Mouse (Mus musculus) forebrain, embryonic 15.5 days (tissue): Measurements from ENCODE around the gene Sdk2. TPM values are rescaled to one million over a fixed set of nuclear protein-coding genes. Genes with fewer than 3 reads are reported as not detected.

ENCODE experiments used
- ATAC-seq: fragments of 200-750 bp; cut with Nextera tagmentation; replicated peaks from 2 replicates; pipeline ENCODE4 v1.8.0; 2017; ENCODE audit warnings: mild to moderate bottlenecking, moderate TSS enrichment, moderate library complexity
- H3K27ac ChIP-seq: fragments of 300-500 bp; sonication (generic); replicated peaks from 2 replicates; pipeline ENCODE4 v1.5.1; 2015; ENCODE audit warnings: mild to moderate bottlenecking, inconsistent platforms
- H3K27me3 ChIP-seq: fragments of 300-500 bp; sonication (generic); 2 replicates; pipeline ENCODE4 v1.6.1; 2015; ENCODE audit warnings: inconsistent platforms
- H3K36me3 ChIP-seq: fragments of 300-500 bp; sonication (generic); 2 replicates; pipeline ENCODE4 v1.6.1; 2015; ENCODE audit warnings: mild to moderate bottlenecking, inconsistent platforms
- H3K4me1 ChIP-seq: fragments of 300-500 bp; sonication (generic); 2 replicates; pipeline ENCODE4 v1.6.1; 2015; ENCODE audit warnings: inconsistent platforms
- H3K4me2 ChIP-seq: fragments of 300-500 bp; sonication (generic); replicated peaks from 2 replicates; pipeline ENCODE4 v1.6.1; 2015; ENCODE audit warnings: mild to moderate bottlenecking, inconsistent platforms
- H3K4me3 ChIP-seq: fragments of 300-500 bp; sonication (generic); 2 replicates; pipeline ENCODE4 v1.5.1; 2015; ENCODE audit warnings: mild to moderate bottlenecking, inconsistent platforms
- H3K9ac ChIP-seq: fragments of 300-500 bp; sonication (generic); replicated peaks from 2 replicates; pipeline ENCODE4 v1.6.1; 2015; ENCODE audit warnings: mild to moderate bottlenecking, inconsistent platforms
- H3K9me3 ChIP-seq: fragments of 300-500 bp; sonication (generic); 2 replicates; pipeline ENCODE4 v1.6.1; 2016; ENCODE audit warnings: inconsistent platforms
- WGBS: fragments of 180-500 bp; shearing (Covaris S2); methylation state at CpG from one replicate; pipeline ENCODE4 v1.1.7; 2015; ENCODE audit warnings: mixed read lengths; 5-methylcytosine and 5-hydroxymethylcytosine counted together
- polyA plus RNA-seq: library from polyadenylated mRNA; unstranded; fragments of >200 nt; fragmentation: Nextera tagmentation; extraction: Ambion mirVana; gene quantifications from 2 replicates; pipeline ENCODE4 v1.2.1, GENCODE M21; 2015

Sdk2 gene
- polyA plus RNA-seq, 1 experiment from 2014 or later = 2.3 TPM

DNA sequence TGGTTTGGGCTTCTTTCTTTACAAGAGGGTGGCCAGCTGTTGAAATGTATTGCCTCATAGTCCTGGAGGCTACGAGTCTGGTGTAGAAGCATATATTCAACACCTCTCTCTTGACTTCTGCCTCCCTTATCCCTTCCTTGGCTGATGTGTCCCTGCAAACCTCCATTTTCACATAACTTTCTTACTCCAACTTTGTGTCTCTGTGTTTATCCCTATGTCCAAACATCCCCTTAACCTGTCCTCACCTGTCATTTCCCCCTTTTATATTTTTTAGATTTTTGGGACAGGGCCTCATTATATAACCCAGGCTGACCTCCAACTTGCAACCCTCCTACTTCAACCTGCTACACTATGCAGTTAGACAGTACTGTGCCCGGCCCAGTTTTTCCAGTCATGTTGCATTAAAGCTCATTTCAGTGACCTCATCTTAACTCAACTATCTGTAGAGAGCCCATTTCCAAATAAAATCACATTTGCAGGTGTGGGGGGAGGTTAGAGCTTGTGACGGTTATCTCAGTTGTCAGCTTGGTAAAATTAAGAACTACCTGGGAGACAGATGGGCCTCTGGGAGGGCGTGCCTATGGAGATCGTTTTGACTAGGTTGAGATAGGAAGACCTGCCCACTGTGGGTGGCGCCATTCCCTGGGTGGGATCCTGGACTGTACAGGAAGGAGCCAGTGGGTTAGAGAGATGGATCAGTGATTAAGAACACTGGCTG, 302.6 kb downstream of the Sdk2 start:
- H3K4me3 ChIP-seq = no peak overlapping the region
- no peak overlapping the region for H3K9ac ChIP-seq
- no peak overlapping the region for H3K4me2 ChIP-seq
- no peaks in the 10 kb centered on the region for H3K36me3 ChIP-seq
- no peaks in the 10 kb centered on the region for H3K27me3 ChIP-seq
- no peak for ATAC-seq
- peaks cover 17% of the 10 kb centered on the region for H3K4me1 ChIP-seq
- H3K9me3 ChIP-seq = no peaks in the 10 kb centered on the region
- no peak overlapping the region for H3K27ac ChIP-seq
- 94% methylated on average over 6 of the region's 6 CpGs for WGBS

- H3K27me3 ChIP-seq = no peaks in the 10 kb centered on the region
- no peak overlapping the region for H3K4me2 ChIP-seq
- ATAC-seq = no peak
- H3K4me3 ChIP-seq = no peak overlapping the region
- peaks cover 14% of the 10 kb centered on the region for H3K4me1 ChIP-seq
- no peak overlapping the region for H3K9ac ChIP-seq
- H3K27ac ChIP-seq = no peak overlapping the region
- no peaks in the 10 kb centered on the region for H3K36me3 ChIP-seq
- WGBS = 9% methylated on average over 5 of the region's 5 CpGs
- no peaks in the 10 kb centered on the region for H3K9me3 ChIP-seq
Observed at GRCm38 (mm10) chr11:113763449-113763848, 303.4 kb downstream of the Sdk2 start.

- Histone ChIP-seq H3K9me3 (no peaks in the 10 kb centered on the region), H3K4me1 (peaks cover 6% of the 10 kb centered on the region), H3K27me3 (no peaks in the 10 kb centered on the region), H3K4me2 (no peak overlapping the region), H3K9ac (no peak overlapping the region), H3K36me3 (no peaks in the 10 kb centered on the region), H3K27ac (no peak overlapping the region), H3K4me3 (no peak overlapping the region)
- 86% methylated on average over 8 of the region's 8 CpGs for WGBS
- ATAC-seq = no peak
Observed at GRCm38 (mm10) chr11:113762136-113762797, 304.6 kb downstream of the Sdk2 start.

DNA sequence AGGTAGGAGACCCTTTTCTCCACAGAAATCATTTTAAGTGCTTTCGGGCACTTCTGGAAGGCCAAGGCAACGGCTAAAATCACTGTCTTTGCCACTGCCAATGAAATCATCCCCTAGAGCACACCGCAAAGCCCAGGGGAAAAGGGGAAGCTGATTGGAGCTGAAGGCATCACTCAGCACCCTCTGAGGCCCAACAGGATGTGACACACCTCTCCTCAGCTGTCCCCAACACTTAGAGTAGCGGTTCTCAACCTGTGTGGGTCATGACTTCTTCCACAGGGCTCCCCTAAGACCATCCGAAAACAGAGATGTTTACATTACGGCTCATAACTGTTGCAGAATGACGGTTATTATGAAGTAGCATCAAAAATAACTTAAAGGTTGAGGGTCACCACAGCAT, 305.2 kb downstream of the Sdk2 start:
- no peaks in the 10 kb centered on the region for H3K36me3 ChIP-seq
- H3K4me1 ChIP-seq = peaks cover 6% of the 10 kb centered on the region
- H3K4me3 ChIP-seq = no peak overlapping the region
- no peak for ATAC-seq
- no peaks in the 10 kb centered on the region for H3K27me3 ChIP-seq
- no peak overlapping the region for H3K27ac ChIP-seq
- WGBS = 94% methylated on average over 7 of the region's 7 CpGs
- no peaks in the 10 kb centered on the region for H3K9me3 ChIP-seq
- no peak overlapping the region for H3K4me2 ChIP-seq
- H3K9ac ChIP-seq = no peak overlapping the region

- WGBS = 87% methylated on average over 7 of the region's 7 CpGs
- Histone ChIP-seq H3K27ac (no peak overlapping the region), H3K9me3 (no peaks in the 10 kb centered on the region), H3K4me3 (no peak overlapping the region), H3K4me1 (peaks cover 6% of the 10 kb centered on the region), H3K27me3 (no peaks in the 10 kb centered on the region), H3K9ac (no peak overlapping the region), H3K4me2 (no peak overlapping the region), H3K36me3 (no peaks in the 10 kb centered on the region)
- no peak for ATAC-seq
Observed at GRCm38 (mm10) chr11:113760476-113760875, 306.4 kb downstream of the Sdk2 start.

DNA sequence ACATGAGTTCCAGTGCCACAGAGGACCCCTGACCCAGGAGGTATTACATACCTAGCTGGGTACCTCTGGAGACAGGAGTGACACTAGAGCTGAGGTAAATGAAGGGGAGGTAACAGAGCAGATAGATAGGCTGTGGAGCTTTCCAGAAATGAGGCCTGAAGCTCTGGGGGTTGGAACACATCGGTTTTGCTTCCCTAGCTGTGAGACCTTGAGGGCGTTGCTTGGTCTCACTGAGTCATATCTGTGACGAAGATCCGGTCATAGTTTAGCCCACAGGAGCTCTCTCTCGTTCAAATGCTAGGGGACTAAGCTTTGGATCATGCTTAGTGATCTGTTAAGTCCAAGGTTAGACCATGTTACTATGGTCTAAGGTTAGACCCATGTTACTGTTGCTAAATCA, 308.0 kb downstream of the Sdk2 start:
- no peaks in the 10 kb centered on the region for H3K9me3 ChIP-seq
- no peak overlapping the region for H3K27ac ChIP-seq
- no peaks in the 10 kb centered on the region for H3K36me3 ChIP-seq
- H3K4me1 ChIP-seq = peaks cover 6% of the 10 kb centered on the region
- no peak for ATAC-seq
- H3K4me3 ChIP-seq = no peak overlapping the region
- H3K9ac ChIP-seq = no peak overlapping the region
- H3K27me3 ChIP-seq = no peaks in the 10 kb centered on the region
- no peak overlapping the region for H3K4me2 ChIP-seq
- 92% methylated on average over 5 of the region's 5 CpGs for WGBS

GRCm38 (mm10) chr11:113756578-113756977, 310.3 kb downstream of the Sdk2 start:
- Histone ChIP-seq H3K9ac (no peak overlapping the region), H3K4me1 (peaks cover 8% of the 10 kb centered on the region), H3K27ac (no peak overlapping the region), H3K4me2 (no peak overlapping the region), H3K36me3 (no peaks in the 10 kb centered on the region), H3K27me3 (no peaks in the 10 kb centered on the region), H3K4me3 (no peak overlapping the region), H3K9me3 (no peaks in the 10 kb centered on the region)
- 95% methylated on average over 12 of the region's 12 CpGs for WGBS
- no peak for ATAC-seq

- H3K4me2 ChIP-seq = no peak overlapping the region
- WGBS = 90% methylated on average over 14 of the region's 14 CpGs
- peaks cover 8% of the 10 kb centered on the region for H3K4me1 ChIP-seq
- ATAC-seq = no peak
- H3K27me3 ChIP-seq = no peaks in the 10 kb centered on the region
- H3K36me3 ChIP-seq = no peaks in the 10 kb centered on the region
- no peak overlapping the region for H3K27ac ChIP-seq
- no peaks in the 10 kb centered on the region for H3K9me3 ChIP-seq
- H3K4me3 ChIP-seq = no peak overlapping the region
- H3K9ac ChIP-seq = no peak overlapping the region
Observed at GRCm38 (mm10) chr11:113755878-113756277, 311.0 kb downstream of the Sdk2 start.

DNA sequence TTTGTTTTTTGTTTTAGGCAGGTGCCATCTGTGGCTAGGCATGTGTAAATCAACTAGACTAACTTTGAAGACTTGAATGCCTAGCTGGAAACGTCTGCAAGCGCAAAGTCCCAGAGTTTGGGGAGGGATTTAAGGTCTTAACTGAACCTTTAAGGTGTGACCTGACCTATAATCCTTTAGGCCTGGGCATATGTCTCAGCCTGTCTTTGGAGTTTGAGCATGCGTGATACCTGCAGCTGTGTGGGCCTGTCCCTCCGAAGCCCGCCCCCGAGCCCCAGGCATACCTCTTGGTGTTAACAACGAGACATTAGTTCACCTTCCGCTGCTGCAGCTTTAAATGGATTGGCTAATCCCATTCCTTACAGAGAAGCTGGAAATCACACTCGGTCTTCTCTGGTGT, 312.0 kb downstream of the Sdk2 start:
- Histone ChIP-seq H3K36me3 (no peaks in the 10 kb centered on the region), H3K9ac (no peak overlapping the region), H3K4me2 (no peak overlapping the region), H3K27ac (no peak overlapping the region), H3K4me1 (peaks cover 13% of the 10 kb centered on the region), H3K9me3 (no peaks in the 10 kb centered on the region), H3K4me3 (no peak overlapping the region), H3K27me3 (no peaks in the 10 kb centered on the region)
- WGBS = 35% methylated on average over 9 of the region's 9 CpGs
- ATAC-seq = no peak

- H3K4me2 ChIP-seq = 0 out of 2 replicates have a peak overlapping the region, but pooled peaks have one; percentile 81
- H3K4me3 ChIP-seq = no peak overlapping the region
- H3K27me3 ChIP-seq = no peaks in the 10 kb centered on the region
- ATAC-seq = no peak
- H3K9me3 ChIP-seq = no peaks in the 10 kb centered on the region
- WGBS = 95% methylated on average over 10 of the region's 10 CpGs
- no peak overlapping the region for H3K9ac ChIP-seq
- H3K27ac ChIP-seq = no peak overlapping the region
- peaks cover 33% of the 10 kb centered on the region for H3K4me1 ChIP-seq
- H3K36me3 ChIP-seq = no peaks in the 10 kb centered on the region
Observed at GRCm38 (mm10) chr11:113752685-113753430, 314.0 kb downstream of the Sdk2 start.

- Histone ChIP-seq H3K27me3 (no peaks in the 10 kb centered on the region), H3K4me1 (peaks cover 39% of the 10 kb centered on the region), H3K4me2 (peak overlapping the region; percentile 81), H3K27ac (peak overlapping the region; percentile 97), H3K4me3 (peak overlapping the region; percentile 78), H3K9ac (peak overlapping the region; percentile 98), H3K9me3 (no peaks in the 10 kb centered on the region), H3K36me3 (no peaks in the 10 kb centered on the region)
- ATAC-seq = peak; percentile 4; the same call in 1 of the 2 replicates
- 24% methylated on average over 15 of the region's 15 CpGs for WGBS
Observed at GRCm38 (mm10) chr11:113752158-113752661, 314.6 kb downstream of the Sdk2 start.

- Histone ChIP-seq H3K27me3 (no peaks in the 10 kb centered on the region), H3K4me2 (peak within 1 kb of the TSS; percentile 81), H3K4me1 (peaks cover 43% of the 10 kb centered on the region), H3K9ac (peak within 1 kb of the TSS; percentile 98), H3K27ac (peak within 1 kb of the TSS; percentile 97), H3K9me3 (no peaks in the 10 kb centered on the region), H3K4me3 (peak within 1 kb of the TSS; percentile 78), H3K36me3 (no peaks in the 10 kb centered on the region)
- WGBS = under 1% methylated on average over 44 of the region's 44 CpGs
- ATAC-seq = peak; percentile 90
Observed at GRCm38 (mm10) chr11:113751484-113752084, 315.3 kb downstream of the Sdk2 start, which contains the start of gene Cdc42ep4. Gene Cdc42ep4 (minus strand): TSS chr11:113751881.
